Mouse (Mus musculus): ENCODE measurements around the gene Adam8. TPM values are rescaled to one million over a fixed set of nuclear protein-coding genes. Genes with fewer than 3 reads are reported as not detected.

Gene Adam8
- polyA plus RNA-seq, 1 experiment from 2014 or later = 2.9 TPM

DNA sequence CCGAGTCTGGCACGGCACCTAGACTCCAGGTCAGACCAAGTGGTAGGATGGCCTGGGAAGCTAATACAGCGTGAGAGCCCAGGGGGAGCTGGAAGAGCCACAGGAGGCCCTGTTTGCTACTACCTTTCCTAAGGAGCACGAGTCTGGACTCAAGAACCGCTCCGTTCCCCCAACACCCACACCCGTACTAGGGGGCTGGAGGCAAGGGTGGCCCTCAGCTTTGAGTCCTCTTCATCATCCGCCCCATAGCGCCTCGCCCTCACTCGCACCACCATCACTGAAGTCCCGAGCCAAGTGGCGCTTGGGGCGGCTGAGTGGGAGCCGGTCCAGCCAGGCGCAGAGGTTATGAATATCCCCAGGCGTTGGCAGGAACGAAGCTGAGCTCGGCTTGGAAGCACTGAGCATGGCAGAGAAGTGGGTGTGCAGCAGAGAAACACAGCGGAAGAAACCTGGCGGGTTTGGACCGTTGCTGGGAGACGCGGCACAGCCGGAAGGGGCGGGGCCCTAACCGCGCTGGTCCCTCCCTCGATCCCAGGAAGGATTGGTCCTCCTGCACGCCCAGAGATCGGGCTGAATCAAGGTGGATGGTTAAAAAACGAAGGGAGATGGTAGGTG lies 14.0 kb downstream of the Adam8 start, which contains the start of gene 6430531B16Rik:
6430531B16Rik (minus strand) TSS at position 478 of the 615 bp plus-strand sequence.
- Histone ChIP-seq H3K36me3 (no peaks in the 10 kb centered on the region), H3K4me2 (peak within 1 kb of the TSS; percentile 59), H3K9me3 (no peaks in the 10 kb centered on the region), H3K27me3 (no peaks in the 10 kb centered on the region), H3K27ac (replicated peaks) (peak within 1 kb of the TSS; percentile 60), H3K4me1 (replicated peaks) (peaks cover 13% of the 10 kb centered on the region), H3K4me3 (peak within 1 kb of the TSS; percentile 44), H3K9ac (peak within 1 kb of the TSS; percentile 20)
- peak; percentile 97 for ATAC-seq (ENCODE audit: low FRiP score, low read depth)
- WGBS = 2% methylated on average over 32 of the region's 32 CpGs

DNA sequence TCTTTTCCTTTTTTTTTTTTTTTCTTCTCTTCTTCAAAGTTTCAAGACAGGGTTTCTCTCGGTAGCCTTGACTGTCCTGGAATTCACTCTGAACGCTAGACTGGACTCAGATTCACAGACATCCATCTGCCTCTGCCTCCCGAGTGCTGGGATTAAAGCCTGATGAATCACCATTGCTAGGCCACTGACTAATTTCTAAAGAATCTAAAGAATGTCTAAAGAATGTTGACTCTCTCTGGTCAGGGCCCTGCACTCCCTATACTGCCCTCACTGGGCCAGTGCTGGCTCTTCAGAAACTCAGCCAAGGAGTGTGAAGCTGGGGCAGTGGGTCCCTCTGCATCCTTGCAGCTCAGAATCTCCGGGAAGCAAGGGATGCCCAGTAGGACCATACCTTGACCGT lies 16.9 kb downstream of the Adam8 start:
- Histone ChIP-seq H3K27ac (replicated peaks) (no peak overlapping the region), H3K9ac (no peak overlapping the region), H3K36me3 (no peaks in the 10 kb centered on the region), H3K4me3 (no peak overlapping the region), H3K4me1 (replicated peaks) (peaks cover 13% of the 10 kb centered on the region), H3K9me3 (no peaks in the 10 kb centered on the region), H3K4me2 (no peak overlapping the region), H3K27me3 (no peaks in the 10 kb centered on the region)
- 65% methylated on average over 5 of the region's 5 CpGs for WGBS
- no peak for ATAC-seq (ENCODE audit: low FRiP score, low read depth)

DNA sequence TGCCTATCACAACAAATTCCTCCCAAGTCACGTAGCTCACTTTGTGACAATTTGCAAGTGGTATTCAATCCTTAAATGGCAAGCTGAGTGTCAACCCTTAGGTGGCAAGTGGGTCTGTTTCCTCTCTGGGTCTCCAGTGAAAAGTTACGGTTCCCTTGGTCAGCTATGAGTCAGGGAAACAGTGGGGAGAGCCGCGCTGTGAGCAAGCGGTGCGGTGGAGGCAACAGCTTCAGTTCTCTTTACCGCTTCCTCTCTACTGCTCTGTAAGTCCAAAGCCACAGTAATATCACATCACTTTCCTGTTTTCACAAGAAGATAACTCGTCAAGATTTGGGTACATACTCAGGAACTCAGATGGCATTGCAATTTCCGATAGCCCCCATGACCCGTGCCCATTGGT lies 18.1 kb downstream of the Adam8 start:
- Histone ChIP-seq H3K36me3 (no peaks in the 10 kb centered on the region), H3K9me3 (no peaks in the 10 kb centered on the region), H3K4me3 (no peak overlapping the region), H3K27ac (replicated peaks) (no peak overlapping the region), H3K27me3 (no peaks in the 10 kb centered on the region), H3K9ac (no peak overlapping the region), H3K4me2 (no peak overlapping the region), H3K4me1 (replicated peaks) (peaks cover 11% of the 10 kb centered on the region)
- ATAC-seq (ENCODE audit: low FRiP score, low read depth) = no peak
- 91% methylated on average over 10 of the region's 10 CpGs for WGBS

DNA sequence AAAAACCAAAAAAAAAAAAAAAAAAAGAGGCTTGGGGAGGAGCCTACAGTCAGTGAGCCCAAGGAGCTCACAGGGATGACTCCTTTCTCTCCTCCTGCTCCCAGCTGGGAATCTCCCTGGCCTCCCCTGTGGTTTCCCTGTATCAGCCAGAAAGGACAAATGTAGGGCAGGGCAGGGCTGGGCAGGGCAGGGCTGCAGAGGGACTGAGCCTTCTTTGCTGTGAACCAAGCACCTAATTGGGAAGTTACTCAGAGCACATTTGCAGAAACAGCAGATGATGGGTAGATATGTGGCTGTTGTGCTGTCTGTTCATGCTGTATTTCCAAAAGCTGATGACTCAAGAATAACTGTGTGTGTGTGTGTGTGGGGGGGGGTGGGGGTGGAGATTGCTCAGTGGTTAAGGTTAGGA lies 19.4 kb downstream of the Adam8 start:
- Histone ChIP-seq H3K36me3 (no peaks in the 10 kb centered on the region), H3K4me1 (replicated peaks) (0 out of 2 replicates have a peak, but pooled peaks cover 1% of the 10 kb centered on the region), H3K9me3 (no peaks in the 10 kb centered on the region), H3K27me3 (no peaks in the 10 kb centered on the region), H3K4me3 (no peak overlapping the region), H3K27ac (replicated peaks) (no peak overlapping the region), H3K9ac (no peak overlapping the region), H3K4me2 (no peak overlapping the region)
- no peak for ATAC-seq (ENCODE audit: low FRiP score, low read depth)

DNA sequence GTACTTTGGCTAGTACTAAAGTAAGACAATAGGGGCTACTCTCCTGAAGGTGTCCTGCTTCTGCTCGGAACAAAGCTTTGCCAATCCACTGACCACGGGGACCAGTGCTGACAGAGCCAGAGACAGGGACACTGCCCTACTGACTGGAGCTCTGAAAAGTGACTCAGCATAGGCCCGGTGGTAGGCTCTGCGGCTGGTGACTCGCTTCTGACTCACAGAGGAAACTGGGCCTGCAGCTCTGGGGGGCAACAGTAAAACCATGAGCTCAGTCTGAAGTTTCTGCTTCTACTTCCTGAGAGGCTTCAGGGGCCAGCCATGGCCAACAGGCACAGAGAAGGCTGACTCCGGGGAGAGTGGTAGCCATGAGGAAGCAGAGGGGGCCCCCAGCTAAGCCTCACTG lies 20.9 kb downstream of the Adam8 start:
- H3K4me2 ChIP-seq = no peak overlapping the region
- no peaks in the 10 kb centered on the region for H3K4me1 ChIP-seq (replicated peaks)
- no peaks in the 10 kb centered on the region for H3K9me3 ChIP-seq
- ATAC-seq (ENCODE audit: low FRiP score, low read depth) = no peak
- H3K9ac ChIP-seq = no peak overlapping the region
- no peaks in the 10 kb centered on the region for H3K27me3 ChIP-seq
- H3K4me3 ChIP-seq = no peak overlapping the region
- 69% methylated on average over 6 of the region's 6 CpGs for WGBS
- H3K27ac ChIP-seq (replicated peaks) = no peak overlapping the region
- H3K36me3 ChIP-seq = no peaks in the 10 kb centered on the region

DNA sequence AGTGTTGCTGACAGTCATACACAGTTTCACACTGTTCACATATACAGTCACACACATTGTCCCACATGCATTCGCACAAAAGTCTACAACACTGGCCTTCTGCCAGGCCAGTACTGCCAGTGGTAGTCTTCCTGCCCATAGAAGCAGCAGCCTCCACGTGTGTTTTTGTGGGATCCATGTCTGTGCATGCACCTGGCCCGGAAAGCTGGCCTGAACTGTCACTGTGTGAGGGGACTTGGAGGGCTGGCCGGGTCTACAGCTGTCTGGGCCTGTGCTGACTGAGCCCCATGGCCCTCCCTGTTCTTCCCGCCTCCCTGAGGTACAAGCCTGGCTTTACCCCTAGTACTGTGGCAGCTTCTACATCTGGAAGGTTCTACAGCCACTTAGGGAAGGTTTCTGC lies 21.4 kb downstream of the Adam8 start:
- Histone ChIP-seq H3K27ac (replicated peaks) (no peak overlapping the region), H3K9ac (no peak overlapping the region), H3K9me3 (no peaks in the 10 kb centered on the region), H3K4me1 (replicated peaks) (no peaks in the 10 kb centered on the region), H3K4me2 (no peak overlapping the region), H3K27me3 (no peaks in the 10 kb centered on the region), H3K36me3 (no peaks in the 10 kb centered on the region), H3K4me3 (no peak overlapping the region)
- ATAC-seq (ENCODE audit: low FRiP score, low read depth) = no peak; the same call in 1 of the 2 replicates
- WGBS = 78% methylated on average over 5 of the region's 5 CpGs

DNA sequence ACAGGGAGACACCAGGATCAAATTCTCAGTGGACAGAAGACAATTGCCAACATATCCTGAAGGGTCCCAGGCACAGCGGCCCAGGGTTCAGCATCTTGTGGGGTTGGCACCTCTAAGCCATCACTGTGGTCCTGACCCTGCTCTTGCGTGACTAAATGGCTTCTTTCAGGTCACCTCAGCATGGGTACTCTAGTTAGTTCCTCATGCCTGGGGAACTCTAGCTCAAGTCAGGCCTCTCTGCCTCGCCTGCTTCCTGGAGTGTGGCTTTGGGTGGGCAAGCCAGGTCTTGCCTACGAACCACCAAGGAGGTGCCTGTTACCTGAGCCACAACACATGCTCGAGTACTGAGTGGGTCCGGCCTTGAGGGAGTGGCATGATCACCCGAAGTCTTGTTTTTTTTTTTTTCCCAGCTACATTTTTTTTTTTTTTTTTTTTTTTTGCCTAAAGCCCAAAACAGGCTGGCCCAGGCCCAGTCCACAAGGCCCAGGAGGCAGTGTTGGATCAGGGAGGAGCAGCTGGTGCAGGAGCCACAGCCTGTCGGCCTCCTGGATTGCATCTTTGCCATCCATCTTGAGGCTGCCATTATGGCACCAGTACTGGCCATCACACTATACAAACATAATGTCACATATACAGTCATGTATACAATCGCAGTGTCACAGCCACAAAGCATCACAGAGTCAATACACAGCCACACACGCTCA lies 22.0 kb downstream of the Adam8 start:
- Histone ChIP-seq H3K27ac (replicated peaks) (no peak overlapping the region), H3K4me1 (replicated peaks) (no peaks in the 10 kb centered on the region), H3K9ac (no peak overlapping the region), H3K36me3 (no peaks in the 10 kb centered on the region), H3K4me2 (no peak overlapping the region), H3K4me3 (no peak overlapping the region), H3K27me3 (no peaks in the 10 kb centered on the region), H3K9me3 (no peaks in the 10 kb centered on the region)
- no peak; the same call in 1 of the 2 replicates for ATAC-seq (ENCODE audit: low FRiP score, low read depth)
- 84% methylated on average over 10 of the region's 10 CpGs for WGBS

DNA sequence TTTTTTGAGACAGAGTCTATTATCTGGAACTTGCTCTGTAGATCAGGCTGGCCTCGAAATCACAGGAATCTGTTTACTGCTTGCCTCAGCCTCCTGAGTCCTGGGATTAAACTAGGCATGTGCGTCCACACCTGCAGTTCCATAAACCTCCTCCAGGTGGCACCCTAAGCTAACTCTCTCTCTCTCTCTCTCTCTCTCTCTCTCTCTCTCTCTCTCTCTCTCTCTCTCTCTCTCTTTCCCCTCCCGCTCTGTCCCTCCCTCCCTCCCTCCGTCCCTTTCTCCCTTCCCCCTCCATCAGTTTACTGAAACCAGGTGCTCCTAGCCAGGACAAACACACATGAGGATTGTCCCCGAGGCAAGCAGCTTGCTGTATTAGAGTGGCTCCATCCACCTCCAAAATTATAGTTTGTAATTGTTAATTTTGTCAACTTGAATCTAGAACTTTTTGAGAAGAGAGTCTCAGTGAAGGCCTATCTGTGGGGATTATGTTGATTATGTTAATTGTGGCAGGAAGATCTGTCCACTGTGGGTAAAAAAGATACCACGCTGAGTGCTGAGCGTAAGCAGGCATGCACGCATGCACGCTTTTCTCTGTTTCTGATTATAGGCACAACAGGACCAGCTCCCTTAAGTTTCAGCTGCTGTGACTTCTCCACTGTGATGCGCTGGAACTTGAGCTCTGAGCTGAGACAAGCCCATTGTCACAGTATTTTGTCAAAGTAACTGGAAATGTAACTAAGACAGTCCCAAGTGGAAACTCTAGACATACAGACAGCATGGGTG lies 22.8 kb downstream of the Adam8 start:
- 33% methylated on average over 10 of the region's 10 CpGs for WGBS
- Histone ChIP-seq H3K9ac (no peak overlapping the region), H3K4me3 (no peak overlapping the region), H3K4me1 (replicated peaks) (no peaks in the 10 kb centered on the region), H3K9me3 (no peaks in the 10 kb centered on the region), H3K4me2 (no peak overlapping the region), H3K36me3 (no peaks in the 10 kb centered on the region), H3K27me3 (no peaks in the 10 kb centered on the region), H3K27ac (replicated peaks) (no peak overlapping the region)
- ATAC-seq (ENCODE audit: low FRiP score, low read depth) = no peak; the same call in 1 of the 2 replicates

DNA sequence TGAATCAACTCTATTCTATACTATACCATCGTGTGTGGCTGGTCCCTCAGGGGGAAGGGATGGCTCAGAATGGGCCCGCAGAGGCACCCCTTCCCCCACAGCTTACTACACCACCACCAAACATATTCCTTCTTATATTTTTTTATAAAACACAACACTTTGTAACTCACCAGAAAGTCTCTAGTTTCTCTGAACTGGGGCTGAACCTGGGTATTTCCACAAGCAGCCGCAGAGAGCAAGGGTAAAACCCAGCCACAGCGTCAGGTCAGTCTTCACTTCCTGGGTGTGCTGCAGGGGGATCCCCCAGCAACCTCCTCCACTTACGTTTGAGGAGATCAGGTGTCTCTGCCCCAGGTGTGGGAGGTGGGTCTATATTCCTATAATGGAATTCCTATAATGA lies 23.9 kb downstream of the Adam8 start:
- 52% methylated on average over 5 of the region's 5 CpGs for WGBS
- H3K36me3 ChIP-seq = no peaks in the 10 kb centered on the region

DNA sequence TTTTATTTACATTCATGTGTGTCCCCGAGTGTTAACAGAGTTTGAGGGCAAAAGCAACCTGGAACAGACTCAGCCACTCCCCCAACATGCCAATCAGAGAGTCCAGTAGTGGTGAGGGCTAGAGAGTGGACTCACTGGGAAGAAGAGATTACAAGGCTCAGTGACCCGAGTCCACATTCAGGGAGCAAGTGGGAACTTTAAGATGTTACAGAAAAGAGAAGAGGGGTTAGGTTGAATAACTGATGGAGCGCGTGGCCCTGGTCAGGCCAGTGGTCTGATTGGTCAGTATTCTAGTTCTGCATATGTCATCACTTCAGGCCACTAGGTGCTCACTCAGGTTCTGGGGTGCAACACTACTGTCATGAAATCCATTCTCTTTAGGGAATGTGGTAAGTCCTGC lies 25.2 kb downstream of the Adam8 start:
- Histone ChIP-seq H3K4me3 (no peak overlapping the region), H3K9ac (no peak overlapping the region), H3K4me1 (replicated peaks) (no peaks in the 10 kb centered on the region), H3K27me3 (no peaks in the 10 kb centered on the region), H3K4me2 (no peak overlapping the region), H3K36me3 (no peaks in the 10 kb centered on the region), H3K9me3 (no peaks in the 10 kb centered on the region), H3K27ac (replicated peaks) (no peak overlapping the region)
- no peak for ATAC-seq (ENCODE audit: low FRiP score, low read depth)
- WGBS = 12% methylated on average over 4 of the region's 4 CpGs

More for the DNA sequence above, 23.9 kb downstream of the Adam8 start:
- no peak overlapping the region for H3K27ac ChIP-seq (replicated peaks)
- no peaks in the 10 kb centered on the region for H3K4me1 ChIP-seq (replicated peaks)
- H3K4me2 ChIP-seq = no peak overlapping the region
- H3K27me3 ChIP-seq = no peaks in the 10 kb centered on the region
- no peaks in the 10 kb centered on the region for H3K9me3 ChIP-seq
- no peak overlapping the region for H3K4me3 ChIP-seq
- no peak for ATAC-seq (ENCODE audit: low FRiP score, low read depth)
- no peak overlapping the region for H3K9ac ChIP-seq

DNA sequence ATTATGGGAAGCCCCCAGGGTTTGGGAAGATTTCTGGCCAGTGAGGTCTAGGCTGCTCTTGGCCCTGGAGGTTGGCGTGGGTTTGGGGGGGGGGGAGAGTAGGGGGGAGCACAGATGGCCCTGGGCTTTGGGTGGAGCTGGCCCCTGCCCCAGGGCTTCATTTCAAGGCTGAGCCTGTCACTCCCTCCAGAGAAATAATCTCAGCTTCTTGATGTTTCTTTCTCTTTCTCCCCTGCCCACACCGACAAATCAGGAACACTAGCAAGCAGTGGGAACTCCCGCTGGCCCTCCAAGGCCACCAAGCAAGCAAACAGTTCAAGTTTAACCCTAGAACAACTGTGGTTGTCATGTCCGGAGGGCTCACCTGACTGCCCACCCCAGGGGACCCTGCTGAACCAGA lies 28.5 kb downstream of the Adam8 start:
- no peaks in the 10 kb centered on the region for H3K4me1 ChIP-seq (replicated peaks)
- no peaks in the 10 kb centered on the region for H3K27me3 ChIP-seq
- H3K27ac ChIP-seq (replicated peaks) = no peak overlapping the region
- no peak overlapping the region for H3K9ac ChIP-seq
- H3K4me3 ChIP-seq = no peak overlapping the region
- H3K9me3 ChIP-seq = no peaks in the 10 kb centered on the region
- no peak for ATAC-seq (ENCODE audit: low FRiP score, low read depth)
- H3K36me3 ChIP-seq = no peaks in the 10 kb centered on the region
- H3K4me2 ChIP-seq = no peak overlapping the region
- WGBS = 62% methylated on average over 4 of the region's 4 CpGs

DNA sequence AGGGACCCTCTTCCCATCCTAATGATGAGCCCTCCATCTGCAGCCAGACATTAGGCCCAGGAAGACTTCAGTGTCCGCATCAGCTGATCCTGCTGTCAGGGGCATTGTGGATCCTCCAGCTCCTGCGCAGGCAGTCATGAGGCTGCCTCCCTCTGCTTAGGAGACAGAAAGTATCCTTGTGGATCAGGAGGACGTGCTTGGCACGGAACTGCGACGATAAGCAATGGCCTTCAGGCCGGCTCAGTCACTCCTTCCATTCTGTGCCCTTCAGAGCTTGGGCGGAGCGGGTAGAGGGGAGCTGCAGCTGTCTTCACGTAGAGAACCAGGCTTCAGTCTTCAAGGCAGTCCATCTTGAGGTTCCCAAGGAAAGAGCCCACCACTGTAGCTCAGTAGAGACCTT lies 31.2 kb downstream of the Adam8 start:
- Histone ChIP-seq H3K4me2 (no peak overlapping the region), H3K4me3 (no peak overlapping the region), H3K36me3 (no peaks in the 10 kb centered on the region), H3K27ac (replicated peaks) (no peak overlapping the region), H3K9me3 (no peaks in the 10 kb centered on the region), H3K27me3 (no peaks in the 10 kb centered on the region), H3K4me1 (replicated peaks) (peaks cover 6% of the 10 kb centered on the region; the same call in 1 of the 2 replicates), H3K9ac (no peak overlapping the region)
- WGBS = 91% methylated on average over 10 of the region's 10 CpGs
- ATAC-seq (ENCODE audit: low FRiP score, low read depth) = no peak
